In the genomic region with DNA sequence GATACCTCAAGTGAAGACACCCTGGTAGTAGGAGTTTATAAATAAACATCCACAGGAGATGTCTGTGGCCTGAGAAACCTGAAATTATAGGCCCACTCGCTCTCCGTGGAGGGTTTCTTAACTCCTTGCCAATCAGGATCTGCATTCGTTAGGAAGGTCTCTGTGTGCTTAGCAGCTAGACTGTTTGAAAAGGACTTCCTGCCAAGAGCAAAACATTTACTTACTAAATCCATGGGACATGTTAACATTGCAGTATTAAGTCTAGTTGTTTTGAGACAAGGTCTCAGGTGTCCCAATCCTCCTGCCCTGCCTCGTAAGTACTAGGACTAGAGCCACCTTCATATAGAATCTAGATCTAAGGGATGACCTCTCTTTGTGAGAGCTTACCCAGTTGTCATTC, we compare ENCODE assay signal across 16 mouse cellular contexts.
"Had no signal": no experiment of that assay in that cellular context is flagged by ENCODE, and none has a peak within 500 bp of the region (broad histone marks: within the 10 kb centered on the region; RNA-seq: fewer than 3 reads in every experiment).

No protein-coding gene starts in this region.

- H3K9ac ChIP-seq: limb, embryonic 13.5 days; liver, embryonic 14.5 days; lung, embryonic 14.5 days; midbrain, embryonic 12.5 days had no signal

- H3K27me3 ChIP-seq: limb, embryonic 13.5 days; midbrain, embryonic 12.5 days had no signal

- H3K27ac ChIP-seq: layer of hippocampus, adult 2 months; limb, embryonic 13.5 days; liver, embryonic 14.5 days; midbrain, embryonic 12.5 days had no signal

- DNase-seq: kidney, adult 9 months; kidney, postnatal 10 days; kidney, postnatal 4 days; left cerebral cortex, postnatal 4 days; lung, embryonic 14.5 days; retina, postnatal 1 day; right cerebral cortex, postnatal 4 days; spleen, adult 18-20 months; thymus, postnatal 4 days had no signal

- H3K36me3 ChIP-seq: limb, embryonic 13.5 days; midbrain, embryonic 12.5 days had no signal

- ATAC-seq: inflammation-experienced regulatory T-cells, adult 6 months; intestine, postnatal 0 days; midbrain, embryonic 16.5 days had no signal

- H3K9me3 ChIP-seq: limb, embryonic 13.5 days; midbrain, embryonic 12.5 days had no signal

- H3K4me3 ChIP-seq: limb, embryonic 13.5 days; midbrain, embryonic 12.5 days had no signal

- H3K4me2 ChIP-seq: limb, embryonic 13.5 days; lung, embryonic 14.5 days; midbrain, embryonic 12.5 days had no signal
